Mouse (Mus musculus) bone marrow, adult 2 months (tissue): Measurements from ENCODE around the gene Ssbp3.

Experiments
- CTCF ChIP-seq: fragments of 200-500 bp; IDR thresholded peaks from 2 replicates; pipeline ENCODE4 v1.5.1; 2011; ENCODE audit warnings: low read length, control low read depth; ENCODE audit not compliant: control insufficient read depth, insufficient read depth
- POLR2A ChIP-seq: fragments of 200-500 bp; IDR thresholded peaks from 2 replicates; pipeline ENCODE4 v1.6.1; 2011; ENCODE audit warnings: low read depth, mild to moderate bottlenecking, control low read depth, low read length, borderline replicate concordance; ENCODE audit not compliant: control insufficient read depth

DNA sequence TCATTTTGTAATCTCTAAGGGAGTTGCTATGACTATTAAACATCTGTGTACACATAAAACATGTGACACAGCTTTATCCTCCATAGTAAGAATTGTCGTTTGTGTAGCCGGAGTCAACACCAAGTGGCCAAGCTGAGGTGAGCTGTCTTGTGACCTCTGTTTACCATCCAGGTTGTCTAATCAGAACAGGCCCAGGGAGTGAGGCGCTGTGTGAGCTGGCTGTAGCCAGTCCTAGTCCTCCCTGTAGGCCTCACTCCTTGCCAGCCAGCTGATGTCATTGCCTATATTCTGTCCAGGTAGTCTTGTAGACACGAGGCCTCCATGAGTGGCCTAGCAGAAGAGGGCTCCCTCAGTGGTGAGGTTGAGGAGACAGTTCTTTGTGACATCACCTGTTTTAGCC lies 125.2 kb downstream of the Ssbp3 start:
- TF ChIP-seq CTCF, result no peak
- TF ChIP-seq POLR2A, result no peak
